Mouse (Mus musculus): ENCODE results near the gene Ttc39a. TPM values are rescaled to one million over a fixed set of nuclear protein-coding genes. Genes with fewer than 3 reads are reported as not detected.

Ttc39a gene
- polyA plus RNA-seq, 1 experiment, result 5.5 TPM

DNA sequence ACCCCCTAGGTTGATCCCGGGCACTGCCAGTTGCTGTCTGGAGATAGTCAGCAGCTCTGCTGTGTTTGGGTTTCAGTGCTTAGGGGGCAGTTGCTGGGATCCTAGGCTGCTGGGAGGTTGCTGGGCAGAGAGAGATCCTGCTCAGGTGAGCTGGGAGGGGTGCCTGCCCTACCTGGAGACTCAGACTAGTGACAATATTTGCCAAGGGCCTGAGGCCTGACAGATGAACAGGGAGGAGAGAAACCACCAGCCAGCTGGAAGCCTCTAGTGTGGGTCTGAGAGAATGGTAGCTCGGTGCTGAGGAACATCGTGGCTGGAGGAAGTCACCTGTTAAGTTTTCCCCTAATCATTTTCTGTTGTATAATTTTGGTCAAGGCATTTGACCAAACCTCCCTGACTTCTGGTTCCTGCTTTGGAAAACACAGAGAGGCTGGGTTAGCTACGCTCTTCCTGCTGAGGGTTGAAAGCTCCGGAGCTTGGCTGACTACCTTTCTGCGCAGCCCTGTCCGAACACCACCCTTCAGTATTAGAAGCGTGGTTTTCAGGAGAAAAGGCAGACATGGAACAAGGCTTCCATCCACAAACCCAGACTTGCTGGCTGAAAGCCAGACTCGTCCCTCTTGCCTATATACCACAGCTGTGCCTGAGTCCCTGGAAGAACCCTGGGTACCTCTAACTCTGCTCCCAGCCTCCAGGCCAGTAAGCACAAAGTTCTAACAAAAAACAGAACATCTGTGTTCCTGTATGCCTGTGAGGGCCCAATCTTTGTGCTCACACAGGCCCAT lies 1.5 kb downstream of the Ttc39a start:
- peaks cover 7% of the 10 kb centered on the region; the same call in 1 of the 2 replicates for H3K27me3 ChIP-seq (ENCODE audit: control insufficient read depth, insufficient read depth, low read length)
- DNase-seq (ENCODE audit: low read depth in 1 of 2, low spot score in 2 of 2), result no peak
- no peak overlapping the region for H3K4me3 ChIP-seq (ENCODE audit: extremely low read depth, insufficient read depth, insufficient read length)
- TF ChIP-seq CTCF (IDR thresholded peaks at IDR 0.05; ENCODE audit: extremely low read depth, insufficient read depth, insufficient read length, insufficient replicate concordance), result no peak
- TF ChIP-seq POLR2A (IDR thresholded peaks at IDR 0.05; ENCODE audit: low read depth, low read length), result no peak
- no peaks in the 10 kb centered on the region; the same call in 1 of the 2 replicates for H3K4me1 ChIP-seq (ENCODE audit: control insufficient read depth, insufficient read depth, insufficient read length)
- H3K36me3 ChIP-seq (ENCODE audit: control insufficient read depth, insufficient read depth, low read length), result no peaks in the 10 kb centered on the region
- H3K27ac ChIP-seq (ENCODE audit: insufficient read depth, low read length), result no peak overlapping the region
- 73% methylated on average over 9 of the region's 9 CpGs for WGBS

DNA sequence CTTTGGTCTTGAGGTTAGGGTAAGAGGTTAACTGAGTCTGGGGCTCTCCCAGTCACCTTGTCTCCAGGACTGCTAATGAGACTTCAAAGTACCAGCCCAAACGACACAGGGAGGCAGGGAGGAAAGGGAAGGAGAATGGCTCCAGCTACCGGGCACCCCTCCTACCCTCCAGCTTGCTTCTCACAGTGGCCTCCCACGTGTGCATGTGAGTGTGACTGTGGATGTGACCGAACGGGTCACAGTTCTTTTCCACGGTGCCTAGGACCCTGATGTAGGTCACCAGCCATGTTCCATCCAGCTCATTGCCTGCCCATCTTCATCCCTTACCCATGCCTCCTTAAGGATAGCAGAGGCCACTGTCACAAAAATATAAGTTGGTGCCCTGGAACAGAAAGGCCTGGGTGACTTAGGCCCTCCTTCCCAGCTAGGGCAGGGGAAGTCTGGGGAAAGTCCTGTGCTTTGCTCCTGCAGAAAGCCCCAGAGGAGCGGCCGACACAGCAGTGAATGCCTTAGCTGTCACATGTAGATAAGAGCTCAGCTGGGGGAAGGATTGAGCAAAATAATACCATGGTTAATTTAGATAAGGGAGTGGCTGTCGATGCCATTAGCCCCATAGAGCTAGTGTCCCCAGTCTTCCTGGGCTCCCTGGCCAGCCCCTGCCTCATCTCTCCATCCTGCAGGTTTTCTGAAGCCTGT lies 4.4 kb downstream of the Ttc39a start:
- no peak for TF ChIP-seq POLR2A (IDR thresholded peaks at IDR 0.05; ENCODE audit: low read depth, low read length)
- no peak for TF ChIP-seq CTCF (IDR thresholded peaks at IDR 0.05; ENCODE audit: extremely low read depth, insufficient read depth, insufficient read length, insufficient replicate concordance)
- Histone ChIP-seq H3K36me3 (ENCODE audit: control insufficient read depth, insufficient read depth, low read length) (no peaks in the 10 kb centered on the region), H3K27ac (ENCODE audit: insufficient read depth, low read length) (no peak overlapping the region; the same call in 1 of the 2 replicates), H3K4me1 (ENCODE audit: control insufficient read depth, insufficient read depth, insufficient read length) (no peaks in the 10 kb centered on the region; the same call in 1 of the 2 replicates), H3K4me3 (ENCODE audit: extremely low read depth, insufficient read depth, insufficient read length) (no peak overlapping the region), H3K27me3 (ENCODE audit: control insufficient read depth, insufficient read depth, low read length) (peaks cover 7% of the 10 kb centered on the region; the same call in 1 of the 2 replicates)
- 72% methylated on average over 9 of the region's 9 CpGs for WGBS
- no peak for DNase-seq (ENCODE audit: low read depth in 1 of 2, low spot score in 2 of 2)

- Histone ChIP-seq H3K36me3 (ENCODE audit: control insufficient read depth, insufficient read depth, low read length) (no peaks in the 10 kb centered on the region), H3K27me3 (ENCODE audit: control insufficient read depth, insufficient read depth, low read length) (peaks cover 7% of the 10 kb centered on the region; the same call in 1 of the 2 replicates), H3K27ac (ENCODE audit: insufficient read depth, low read length) (no peak overlapping the region; the same call in 1 of the 2 replicates), H3K4me3 (ENCODE audit: extremely low read depth, insufficient read depth, insufficient read length) (no peak overlapping the region), H3K4me1 (ENCODE audit: control insufficient read depth, insufficient read depth, insufficient read length) (no peaks in the 10 kb centered on the region; the same call in 1 of the 2 replicates)
- TF ChIP-seq CTCF (IDR thresholded peaks at IDR 0.05; ENCODE audit: extremely low read depth, insufficient read depth, insufficient read length, insufficient replicate concordance) (no peak), POLR2A (IDR thresholded peaks at IDR 0.05; ENCODE audit: low read depth, low read length) (no peak)
- 88% methylated on average over 6 of the region's 6 CpGs for WGBS
- no peak for DNase-seq (ENCODE audit: low read depth in 1 of 2, low spot score in 2 of 2)
These were observed 5.0 kb downstream of the Ttc39a start for GRCm38 (mm10) chr4:109411377-109411967.

- DNase-seq (ENCODE audit: low read depth in 1 of 2, low spot score in 2 of 2), result no peak
- Histone ChIP-seq H3K27ac (ENCODE audit: insufficient read depth, low read length) (no peak overlapping the region), H3K4me1 (ENCODE audit: control insufficient read depth, insufficient read depth, insufficient read length) (no peaks in the 10 kb centered on the region), H3K4me3 (ENCODE audit: extremely low read depth, insufficient read depth, insufficient read length) (no peak overlapping the region), H3K27me3 (ENCODE audit: control insufficient read depth, insufficient read depth, low read length) (0 out of 2 replicates have a peak, but pooled peaks cover under 1% of the 10 kb centered on the region), H3K36me3 (ENCODE audit: control insufficient read depth, insufficient read depth, low read length) (no peaks in the 10 kb centered on the region)
- TF ChIP-seq POLR2A (IDR thresholded peaks at IDR 0.05; ENCODE audit: low read depth, low read length) (no peak), CTCF (IDR thresholded peaks at IDR 0.05; ENCODE audit: extremely low read depth, insufficient read depth, insufficient read length, insufficient replicate concordance) (no peak)
- WGBS, result 79% methylated on average over 5 of the region's 5 CpGs
These were observed 5.8 kb downstream of the Ttc39a start for GRCm38 (mm10) chr4:109412233-109412632.

DNA sequence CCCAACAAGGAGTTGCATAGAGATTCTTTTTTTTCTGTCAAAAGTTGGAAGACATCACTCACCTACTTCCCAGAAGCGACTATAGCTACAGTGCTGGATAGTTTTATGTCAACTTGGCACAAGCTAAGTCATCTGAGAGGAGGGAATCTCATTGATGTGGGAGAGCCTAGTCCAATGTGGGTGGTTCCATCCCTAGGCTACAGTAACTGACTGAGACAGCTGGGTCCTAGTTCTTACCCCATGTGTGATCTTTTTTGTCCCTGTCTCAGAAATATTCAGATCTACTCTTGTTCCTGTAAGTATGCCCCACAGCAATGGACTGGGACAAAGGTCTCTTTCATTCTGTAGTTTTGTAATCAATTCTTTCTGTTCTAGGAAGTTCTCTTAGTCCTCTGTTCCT lies 11.6 kb downstream of the Ttc39a start:
- Histone ChIP-seq H3K4me3 (ENCODE audit: extremely low read depth, insufficient read depth, insufficient read length) (no peak overlapping the region), H3K4me1 (ENCODE audit: control insufficient read depth, insufficient read depth, insufficient read length) (no peaks in the 10 kb centered on the region), H3K27ac (ENCODE audit: insufficient read depth, low read length) (no peak overlapping the region), H3K27me3 (ENCODE audit: control insufficient read depth, insufficient read depth, low read length) (no peaks in the 10 kb centered on the region), H3K36me3 (ENCODE audit: control insufficient read depth, insufficient read depth, low read length) (no peaks in the 10 kb centered on the region)
- no peak for DNase-seq (ENCODE audit: low read depth in 1 of 2, low spot score in 2 of 2)
- TF ChIP-seq CTCF (IDR thresholded peaks at IDR 0.05; ENCODE audit: extremely low read depth, insufficient read depth, insufficient read length, insufficient replicate concordance) (no peak), POLR2A (IDR thresholded peaks at IDR 0.05; ENCODE audit: low read depth, low read length) (no peak)
- WGBS, result 89% methylated on average over 1 of the region's 1 CpGs

- WGBS, result 12% methylated on average over 3 of the region's 3 CpGs
- H3K27ac ChIP-seq (ENCODE audit: insufficient read depth, low read length), result no peak overlapping the region
- TF ChIP-seq CTCF (IDR thresholded peaks at IDR 0.05; ENCODE audit: extremely low read depth, insufficient read depth, insufficient read length, insufficient replicate concordance), result no peak
- TF ChIP-seq POLR2A (IDR thresholded peaks at IDR 0.05; ENCODE audit: low read depth, low read length), result no peak
- no peaks in the 10 kb centered on the region for H3K36me3 ChIP-seq (ENCODE audit: control insufficient read depth, insufficient read depth, low read length)
- H3K27me3 ChIP-seq (ENCODE audit: control insufficient read depth, insufficient read depth, low read length), result no peaks in the 10 kb centered on the region
- no peak for DNase-seq (ENCODE audit: low read depth in 1 of 2, low spot score in 2 of 2)
- no peaks in the 10 kb centered on the region for H3K4me1 ChIP-seq (ENCODE audit: control insufficient read depth, insufficient read depth, insufficient read length)
- H3K4me3 ChIP-seq (ENCODE audit: extremely low read depth, insufficient read depth, insufficient read length), result no peak overlapping the region
These were observed 12.6 kb downstream of the Ttc39a start for GRCm38 (mm10) chr4:109419017-109419416.
